Mouse (Mus musculus): ENCODE measurements at regions not wholly inside any gene's neighbourhood (a gene's known extent, or its start where the extent isn't known, plus 50 kb on each side); places are given as distances from the start of the nearest gene placed in this dataset.
"Not testable (repeated sequence)": the region's sequence is repeated elsewhere in the genome, so short reads cannot be mapped to it uniquely, and the experiment has no call there.

DNA sequence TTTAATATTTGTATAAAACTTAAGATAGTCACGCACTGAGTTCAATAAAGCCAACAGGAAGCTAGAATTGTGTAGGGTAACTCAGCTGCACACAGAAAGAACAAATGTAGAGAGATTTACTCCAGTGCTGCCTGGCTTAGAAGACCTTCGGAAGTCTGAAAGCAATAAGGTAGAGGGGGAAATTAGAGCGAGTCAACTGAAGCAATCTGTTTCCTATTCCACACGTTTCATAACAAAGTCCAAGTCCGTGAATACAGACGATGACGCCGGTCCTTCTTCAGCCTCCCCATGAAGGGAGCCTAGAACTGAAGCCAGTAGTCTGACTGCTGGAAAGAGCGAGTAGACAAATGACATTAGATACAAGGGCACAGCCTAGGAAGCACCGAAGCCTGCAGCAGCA lies 115.9 kb upstream of the Dlg1 start:
- POLR2A ChIA-PET = interaction anchor here in 2 of 4 experiments (0.6 to 3.5 kb wide), 3 partner anchors 39 to 394 kb away, joined by 5 to 19 read pairs (median 7); no protein-coding TSS in a partner anchor
- CTCF ChIA-PET = interaction anchor here in 1 of 4 experiments (0.7 kb wide), 1 partner anchor 22 kb away, joined by 3 read pairs; no protein-coding TSS in a partner anchor

DNA sequence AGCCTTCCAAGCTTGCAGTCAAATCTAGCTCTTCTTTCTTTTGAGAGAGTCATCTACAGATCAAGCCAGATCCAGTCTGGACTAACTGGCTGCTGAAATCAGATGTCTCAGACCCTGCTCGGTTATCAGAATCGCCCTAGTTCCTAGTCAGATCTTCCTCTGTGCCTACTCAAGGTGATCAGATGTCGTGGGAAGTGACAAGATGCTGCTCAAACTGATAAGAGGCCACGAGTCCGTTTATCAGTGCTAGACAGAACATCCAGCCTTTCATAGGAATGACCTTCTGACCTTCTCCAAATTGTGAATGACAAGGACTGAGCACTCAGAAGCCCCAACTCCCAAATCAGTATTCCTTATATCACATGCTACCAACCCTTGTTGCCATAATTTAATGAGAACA lies 113.3 kb upstream of the Dlg1 start:
- ChIA-PET POLR2A (interaction anchor here in 1 of 4 experiments (0.7 kb wide), 1 partner anchor 10 kb away, joined by 4 read pairs; no protein-coding TSS in a partner anchor), CTCF (interaction anchor here in 1 of 4 experiments (0.6 kb wide), 1 partner anchor 145 kb away, joined by 3 read pairs; no protein-coding TSS in a partner anchor)

DNA sequence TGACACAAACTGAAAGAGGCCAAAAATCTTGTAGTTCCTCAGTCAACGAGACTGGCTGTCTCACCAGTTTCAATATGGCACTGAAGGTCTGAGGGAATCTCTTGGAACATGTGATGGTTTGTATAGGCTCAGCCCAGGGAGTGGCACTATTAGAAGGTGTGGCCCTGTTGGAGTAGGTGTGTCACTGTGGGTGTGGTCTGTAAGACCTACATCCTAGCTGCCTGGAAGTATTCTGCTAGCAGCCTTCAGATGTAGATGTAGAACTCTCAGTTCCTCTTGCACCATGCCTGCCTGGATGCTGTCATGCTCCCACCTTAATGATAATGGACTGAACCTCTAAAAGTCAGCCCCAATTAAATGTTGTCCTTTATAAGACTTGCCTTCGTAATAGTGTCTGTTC lies 112.7 kb upstream of the Dlg1 start:
- CTCF ChIA-PET = interaction anchor here in 2 of 4 experiments (0.5 to 0.6 kb wide), 2 partner anchors 145 to 617 kb away, joined by 3 to 7 read pairs; no protein-coding TSS in a partner anchor
- POLR2A ChIA-PET = not testable (repeated sequence)

DNA sequence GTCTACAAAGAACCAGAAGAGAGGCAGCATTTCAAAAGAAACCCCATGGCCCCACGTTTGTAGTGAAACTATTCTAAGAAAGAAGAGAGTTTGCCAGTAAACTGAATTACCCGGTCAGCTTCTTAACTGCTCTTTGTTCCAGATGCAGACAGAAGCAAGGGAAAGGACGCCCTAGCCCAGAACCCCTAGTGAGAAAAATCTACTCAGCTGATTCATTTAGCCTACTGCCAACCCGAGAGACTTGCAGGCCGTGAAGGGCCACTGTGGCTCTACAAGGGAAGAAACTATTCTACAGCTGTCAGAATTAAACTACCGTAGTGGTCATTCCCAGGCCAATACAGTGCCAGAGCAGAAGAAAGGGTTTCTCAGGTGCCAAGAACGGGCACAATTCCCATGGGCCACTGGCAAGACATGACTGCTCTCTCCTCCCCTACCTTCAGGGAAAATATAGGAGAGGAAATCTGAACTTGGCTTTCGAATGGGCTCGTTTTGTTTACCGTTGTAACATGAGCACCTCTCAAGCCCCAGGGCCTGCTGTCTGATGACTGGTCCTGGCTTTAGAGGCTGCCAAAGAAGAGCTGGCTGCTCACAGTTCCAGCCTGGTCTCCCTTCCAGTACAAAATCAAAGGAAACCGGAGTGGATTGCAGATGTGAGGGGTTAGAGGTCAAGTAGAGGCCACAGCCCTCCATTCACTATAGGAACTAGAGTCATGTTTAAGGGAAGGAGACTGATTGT lies 111.7 kb upstream of the Dlg1 start:
- ChIA-PET CTCF (interaction anchor here in 1 of 4 experiments (0.6 kb wide), 1 partner anchor 878 kb away, joined by 3 read pairs; no protein-coding TSS in a partner anchor), POLR2A (interaction anchor here in 1 of 4 experiments (0.6 kb wide), 2 partner anchors 66 to 96 kb away, joined by 3 to 4 read pairs; no protein-coding TSS in a partner anchor)

DNA sequence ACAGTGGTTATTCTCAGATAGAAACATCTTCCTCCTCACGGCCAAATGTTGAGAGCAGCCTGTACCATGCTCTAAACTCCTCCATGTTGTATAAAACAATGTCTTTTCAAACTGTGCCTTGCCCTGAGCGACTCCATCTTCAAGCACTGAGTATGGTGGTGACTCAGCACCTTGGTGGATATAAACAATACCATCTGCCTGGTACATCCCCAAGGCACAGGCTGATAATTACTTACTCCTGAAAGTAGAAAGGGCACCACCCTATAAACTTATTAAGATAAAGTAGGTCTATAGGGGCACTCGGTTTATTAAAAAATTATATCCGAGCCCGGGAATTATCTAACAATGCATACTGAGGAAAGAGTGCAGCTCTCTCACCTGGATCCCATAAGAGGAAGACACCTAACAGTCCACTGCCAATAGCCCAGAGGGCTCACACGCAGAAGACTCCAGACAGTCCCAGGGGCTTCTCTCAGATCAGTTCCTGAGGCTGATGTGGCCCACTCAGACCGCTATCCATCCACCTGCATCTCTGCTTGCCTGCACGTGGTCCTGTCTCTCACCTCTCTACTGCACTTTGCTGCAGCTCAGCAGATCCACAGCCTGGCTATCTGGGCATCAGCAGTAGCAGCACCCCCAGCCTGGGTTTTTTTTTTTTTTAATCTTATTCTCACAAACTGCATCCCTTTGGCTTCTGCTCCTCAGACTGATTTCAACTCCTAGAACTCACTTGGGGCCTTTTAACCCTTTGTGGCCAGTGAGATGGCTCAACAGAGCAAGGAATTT lies 109.7 kb upstream of the Dlg1 start:
- ChIA-PET CTCF (no interaction called here), POLR2A (no interaction called here)

DNA sequence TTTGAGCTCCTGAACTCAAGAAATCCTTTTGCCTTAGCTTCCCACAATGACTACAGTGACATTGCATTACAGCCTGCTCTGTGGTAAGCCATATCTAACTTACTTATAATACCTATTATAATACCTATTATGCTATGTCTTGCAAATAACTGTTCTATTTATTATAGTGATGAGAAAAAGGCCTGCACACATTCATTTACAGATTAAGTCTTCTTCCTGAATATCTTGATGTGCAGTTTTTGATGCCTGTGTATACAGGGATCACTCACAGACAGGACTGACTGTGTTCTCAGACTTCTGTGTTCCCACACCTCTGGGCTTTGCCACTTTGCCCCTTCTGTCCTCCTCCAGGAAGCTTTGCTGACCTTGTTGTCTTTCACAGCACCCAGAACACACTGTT lies 102.8 kb upstream of the Dlg1 start:
- POLR2A ChIA-PET = interaction anchor here in 1 of 4 experiments (1.3 to 1.4 kb wide), 2 partner anchors 14 to 52 kb away, joined by 3 read pairs; no protein-coding TSS in a partner anchor
- CTCF ChIA-PET = interaction anchor here in 1 of 4 experiments (0.7 kb wide), 1 partner anchor 860 kb away, joined by 4 read pairs; no protein-coding TSS in a partner anchor

DNA sequence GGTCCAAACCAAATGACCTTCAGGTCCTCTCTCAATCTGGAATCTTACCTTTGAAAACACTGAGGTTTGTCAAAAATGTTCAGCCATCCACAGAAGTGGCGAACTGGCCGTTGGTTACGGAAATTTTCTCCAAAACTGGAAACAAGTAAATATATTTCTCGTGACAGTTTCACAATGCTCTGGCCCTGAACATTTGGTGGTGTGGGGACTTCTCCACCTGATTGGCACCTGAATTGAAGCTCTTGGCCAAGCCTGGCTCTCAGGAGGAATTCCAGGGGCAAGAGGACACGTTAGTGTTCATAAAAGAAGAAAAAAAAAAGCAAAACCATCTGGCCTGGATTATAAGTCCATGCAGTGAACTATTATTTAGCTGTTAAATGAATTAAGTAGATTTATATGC lies 98.3 kb upstream of the Dlg1 start:
- POLR2A ChIA-PET = interaction anchor here in 1 of 4 experiments (0.7 kb wide), 1 partner anchor 338 kb away, joined by 3 read pairs; no protein-coding TSS in a partner anchor
- CTCF ChIA-PET = interaction anchor here in 1 of 4 experiments (0.5 kb wide), 1 partner anchor 56 kb away, joined by 5 read pairs; no protein-coding TSS in a partner anchor

DNA sequence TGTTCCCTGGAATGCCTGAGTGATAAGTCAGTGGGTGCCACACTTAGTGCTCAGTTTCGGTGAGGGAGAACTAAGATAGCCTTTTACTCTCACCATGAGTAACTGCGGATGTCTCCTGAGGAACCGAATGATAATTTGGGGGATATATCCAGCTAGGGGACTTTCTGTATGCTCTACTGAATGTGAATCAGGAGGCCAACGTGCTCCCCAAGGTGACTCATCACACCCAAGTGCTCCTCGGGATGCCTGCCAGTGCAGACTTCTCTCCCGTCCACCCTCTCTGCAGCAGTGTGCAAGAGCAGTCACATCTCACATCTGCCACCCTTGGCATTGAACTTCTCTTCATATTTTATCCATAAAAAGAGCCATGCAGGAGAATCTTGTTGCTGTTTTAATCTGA lies 94.9 kb upstream of the Dlg1 start:
- ChIA-PET CTCF (no interaction called here), POLR2A (interaction anchor here in 2 of 4 experiments (0.7 to 0.8 kb wide), 2 partner anchors 10 to 617 kb away, joined by 3 read pairs; no protein-coding TSS in a partner anchor)

DNA sequence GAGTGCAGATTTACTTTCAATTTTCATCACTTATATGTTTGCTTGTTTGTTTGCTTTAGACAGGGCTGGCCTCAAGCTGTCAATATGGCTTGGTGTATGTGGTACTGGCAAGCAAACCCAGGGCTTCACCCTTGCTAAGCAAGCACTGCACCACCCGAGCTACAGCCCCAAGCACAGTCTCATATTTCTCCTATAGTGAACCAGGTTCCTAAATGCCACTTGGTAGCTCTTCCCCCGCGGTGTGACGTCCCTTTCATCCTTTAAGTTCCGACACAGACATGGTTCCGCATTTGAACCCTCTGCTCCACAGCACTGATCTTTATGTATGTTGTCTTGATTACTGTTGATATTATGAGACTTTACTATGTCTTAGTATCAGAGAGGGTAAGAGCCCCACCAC lies 93.4 kb upstream of the Dlg1 start:
- CTCF ChIA-PET = no interaction called here
- POLR2A ChIA-PET = interaction anchor here in 1 of 4 experiments (0.6 kb wide), 1 partner anchor 88 kb away, joined by 4 read pairs; no protein-coding TSS in a partner anchor

DNA sequence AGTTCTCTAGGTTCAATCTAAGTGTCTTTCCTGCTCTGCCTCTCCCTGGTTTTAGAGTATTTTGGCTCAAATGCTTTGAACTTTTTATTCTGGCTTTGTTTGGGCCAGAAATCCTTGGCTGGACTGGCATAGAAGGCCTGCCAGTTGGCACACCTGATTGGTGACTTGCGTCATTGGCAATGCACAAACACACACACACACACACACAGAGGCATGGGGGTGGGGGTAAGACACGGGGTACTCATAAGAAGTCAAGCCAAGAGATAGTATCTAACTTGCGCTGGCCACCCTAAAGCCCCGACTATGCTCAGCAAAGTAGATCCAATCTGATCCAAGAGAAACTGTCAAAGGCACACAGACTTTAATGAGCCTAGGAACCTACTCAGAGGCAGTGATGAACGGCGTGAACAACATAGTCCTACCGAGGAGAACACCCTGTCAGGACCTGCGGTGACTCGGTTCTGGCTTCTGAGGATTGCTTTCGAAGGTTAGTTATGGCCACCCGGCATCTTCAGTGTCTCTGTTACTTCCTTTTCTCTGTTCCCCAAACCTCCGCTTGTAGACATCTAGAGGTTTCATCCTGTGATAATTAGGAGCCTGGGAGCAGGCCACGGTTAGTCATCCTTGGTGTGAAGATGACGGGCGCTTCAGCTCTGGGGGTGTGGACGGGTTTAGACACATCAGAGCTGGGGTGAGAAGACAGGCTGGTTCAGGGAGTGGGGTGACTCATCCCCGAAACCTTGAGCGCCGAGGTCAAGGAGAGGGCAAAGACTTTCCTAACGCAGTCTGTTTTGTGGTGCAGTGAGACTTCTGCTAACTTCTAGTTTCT lies 92.7 kb upstream of the Dlg1 start:
- CTCF ChIA-PET = interaction anchor here in 2 of 4 experiments (0.6 kb wide), 3 partner anchors 57 to 111 kb away, joined by 3 to 5 read pairs (median 3); no protein-coding TSS in a partner anchor
- POLR2A ChIA-PET = interaction anchor here in 3 of 4 experiments (0.6 to 1.4 kb wide), 5 partner anchors 12 to 88 kb away, joined by 3 to 4 read pairs (median 3); no protein-coding TSS in a partner anchor

DNA sequence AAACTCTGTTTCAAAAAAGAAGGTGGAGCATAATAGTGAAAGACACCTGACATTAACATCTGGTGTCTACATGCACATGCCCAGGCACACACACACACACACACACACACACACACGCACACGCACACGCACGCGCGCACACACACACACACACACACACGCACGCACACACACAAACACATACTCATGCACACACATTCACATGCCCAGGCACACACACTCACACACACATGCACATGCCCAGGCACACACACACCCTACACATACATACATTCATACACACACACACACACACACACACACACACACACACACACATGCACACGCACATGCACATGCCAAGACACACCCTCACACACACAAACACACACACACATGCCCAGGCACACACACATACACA lies 89.4 kb upstream of the Dlg1 start:
- POLR2A ChIA-PET = interaction anchor here in 1 of 4 experiments (0.7 kb wide), 1 partner anchor 486 kb away, joined by 4 read pairs; no protein-coding TSS in a partner anchor

DNA sequence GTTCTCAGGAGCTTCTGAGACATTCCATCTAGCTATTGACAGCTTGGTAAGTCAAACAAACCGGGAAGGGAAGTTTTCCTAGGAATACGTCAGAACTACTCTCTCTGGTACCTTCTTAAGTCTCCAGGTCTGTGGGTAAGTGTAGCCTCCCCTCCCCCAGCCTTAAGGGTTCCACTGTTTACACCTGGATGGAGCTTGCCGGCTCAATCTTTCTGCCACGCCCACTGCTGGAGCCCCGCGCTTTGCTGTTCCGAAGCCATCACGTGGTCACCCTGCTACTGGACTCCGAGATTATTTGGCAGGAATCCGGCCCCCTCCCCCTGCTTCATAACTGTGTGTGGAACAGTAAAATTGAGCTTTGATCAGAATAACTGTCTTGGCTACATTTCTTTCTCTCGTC lies 87.6 kb upstream of the Dlg1 start:
- CTCF ChIA-PET = not testable (repeated sequence)
- POLR2A ChIA-PET = interaction anchor here in 2 of 4 experiments (0.6 to 1.2 kb wide), 2 partner anchors 14 to 127 kb away, joined by 3 to 4 read pairs; no protein-coding TSS in a partner anchor

More for the DNA sequence above, 89.4 kb upstream of the Dlg1 start:
- CTCF ChIA-PET = not testable (repeated sequence)

DNA sequence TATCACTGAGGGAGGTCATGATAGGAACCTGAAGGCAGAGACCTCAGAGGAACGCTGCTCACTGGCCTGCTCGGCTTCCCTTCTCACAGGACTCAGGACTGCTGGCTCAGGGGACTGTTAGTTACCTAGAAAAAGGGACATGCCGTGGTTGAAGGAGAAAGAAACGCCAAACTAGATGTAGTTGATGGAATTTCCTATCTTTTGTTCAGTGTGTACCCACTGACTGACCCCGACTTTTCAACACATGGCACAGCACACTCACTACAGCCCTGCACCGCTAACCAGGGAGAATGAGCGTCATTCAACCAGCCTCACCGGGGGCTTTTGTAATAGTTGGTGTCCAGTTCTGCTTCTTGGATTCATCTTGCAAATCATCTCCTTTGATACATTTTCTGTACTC lies 86.8 kb upstream of the Dlg1 start:
- CTCF ChIA-PET = no interaction called here
- POLR2A ChIA-PET = no interaction called here

DNA sequence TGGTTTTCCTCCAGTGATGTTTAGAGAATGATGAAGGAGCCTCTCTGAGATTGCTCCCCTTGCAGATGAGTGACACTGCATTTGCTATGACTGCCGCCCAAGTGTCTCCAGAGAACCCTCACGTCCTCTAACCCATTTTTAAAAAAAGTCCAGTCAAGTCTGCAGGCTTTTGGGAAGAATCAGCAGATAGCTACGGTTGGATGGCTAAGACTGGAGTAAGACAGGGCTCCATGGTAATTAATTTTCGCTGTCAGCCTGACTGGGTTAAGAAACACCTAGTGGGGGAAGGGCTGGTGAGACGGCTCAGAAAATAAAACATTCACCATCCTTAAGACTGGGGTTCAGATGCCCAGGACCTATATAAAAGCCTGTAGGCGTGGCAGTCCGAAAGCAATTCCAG lies 85.9 kb upstream of the Dlg1 start:
- ChIA-PET POLR2A (interaction anchor here in 1 of 4 experiments (0.7 kb wide), 1 partner anchor 1271 kb away, joined by 3 read pairs; no protein-coding TSS in a partner anchor), CTCF (no interaction called here)

DNA sequence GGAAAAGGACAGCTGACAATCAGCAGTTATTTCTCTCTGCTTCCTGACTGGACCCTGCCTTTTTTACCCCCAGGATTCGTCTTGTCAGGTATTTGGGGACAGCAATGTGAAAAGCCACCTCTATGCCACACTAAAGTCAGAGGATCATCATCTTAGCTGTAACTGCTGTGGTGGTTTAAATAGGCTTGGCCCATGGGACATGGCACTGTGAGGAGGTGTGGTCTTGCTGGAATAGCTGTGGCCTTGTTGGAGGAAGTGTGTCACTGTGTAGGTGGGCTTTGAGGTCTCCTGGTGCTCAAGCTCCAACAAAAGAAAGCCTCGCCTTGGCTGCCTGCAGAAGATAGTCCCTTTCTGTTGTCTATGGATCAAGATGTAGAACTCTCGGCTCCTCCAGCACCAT lies 83.9 kb upstream of the Dlg1 start:
- ChIA-PET CTCF (no interaction called here), POLR2A (no interaction called here)

DNA sequence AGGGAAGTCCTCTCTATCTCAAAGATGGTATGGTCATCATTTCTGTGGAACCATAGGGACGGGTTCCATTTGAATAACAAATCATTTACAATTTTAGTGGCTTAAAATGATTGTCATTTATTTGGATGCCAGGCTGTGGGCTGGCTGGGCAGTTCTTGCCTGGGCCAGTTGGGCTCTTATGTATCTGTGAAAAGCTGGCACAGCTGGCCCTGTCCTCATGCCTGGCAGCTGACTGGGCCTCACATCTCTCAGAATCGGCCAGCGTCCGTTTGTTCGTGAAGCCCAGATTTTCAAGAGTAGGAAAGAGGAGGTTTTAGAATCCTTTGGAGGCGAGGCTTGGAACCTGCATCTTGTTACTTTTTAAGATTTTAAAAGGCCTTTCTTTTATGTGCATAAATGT lies 82.5 kb upstream of the Dlg1 start:
- CTCF ChIA-PET = no interaction called here

DNA sequence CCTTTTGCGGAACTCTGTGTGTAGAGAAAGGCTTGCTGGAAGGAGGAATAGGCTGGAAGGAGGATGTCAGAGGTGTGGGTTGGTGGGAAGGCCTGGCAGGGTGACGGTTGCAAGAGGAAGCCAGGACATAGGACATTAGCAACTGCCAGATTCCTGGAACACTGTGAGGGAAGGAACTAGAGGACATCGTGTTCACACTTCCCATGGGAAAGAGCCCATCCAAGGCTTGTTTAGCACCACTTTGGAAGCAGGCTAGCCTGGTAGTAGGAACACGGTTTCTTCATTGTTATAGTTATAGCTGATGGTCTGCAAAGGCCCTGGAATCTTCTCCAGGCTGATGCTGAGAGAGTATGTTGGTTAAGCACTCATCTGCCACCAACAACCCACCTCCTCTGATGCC lies 80.4 kb upstream of the Dlg1 start:
- ChIA-PET POLR2A (interaction anchor here in 2 of 4 experiments (0.6 to 1.4 kb wide), 4 partner anchors 9 to 161 kb away, joined by 3 to 6 read pairs (median 4); partner anchors contain the start of gene Dlg1 (in 1 of the 2)), CTCF (interaction anchor here in 1 of 4 experiments (0.8 kb wide), 1 partner anchor 125 kb away, joined by 3 read pairs; no protein-coding TSS in a partner anchor)

More for the DNA sequence above, 82.5 kb upstream of the Dlg1 start:
- POLR2A ChIA-PET = no interaction called here

DNA sequence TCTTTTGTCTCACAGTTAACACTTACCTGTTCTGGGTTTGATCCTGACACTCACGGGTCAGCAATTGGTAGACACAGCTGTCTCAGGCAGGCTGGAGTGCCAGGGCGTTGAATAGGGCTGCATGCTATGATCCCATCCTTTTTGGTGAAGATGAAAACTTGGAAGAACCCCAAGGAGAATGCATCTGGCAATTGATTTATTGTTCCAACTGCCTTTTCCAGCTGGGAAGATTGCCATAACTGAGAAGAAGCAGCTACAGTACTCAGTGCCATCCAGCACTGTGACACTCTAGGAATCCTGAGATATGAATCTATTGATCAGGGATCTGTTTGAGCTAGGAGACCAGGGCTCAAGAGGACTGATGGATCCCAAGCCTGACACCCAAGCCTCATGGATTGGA lies 79.6 kb upstream of the Dlg1 start:
- ChIA-PET CTCF (interaction anchor here in 1 of 4 experiments (0.8 kb wide), 1 partner anchor 126 kb away, joined by 3 read pairs; no protein-coding TSS in a partner anchor), POLR2A (interaction anchor here in 2 of 4 experiments (0.7 to 1.2 kb wide), 2 partner anchors 80 to 324 kb away, joined by 3 read pairs; partner anchors contain the start of gene Dlg1 (in 1 of the 2))

Measured in embryonic stem cell, embryonic (primary cell).